19 mouse cellular contexts compared by ENCODE assay signal in the genomic region with DNA sequence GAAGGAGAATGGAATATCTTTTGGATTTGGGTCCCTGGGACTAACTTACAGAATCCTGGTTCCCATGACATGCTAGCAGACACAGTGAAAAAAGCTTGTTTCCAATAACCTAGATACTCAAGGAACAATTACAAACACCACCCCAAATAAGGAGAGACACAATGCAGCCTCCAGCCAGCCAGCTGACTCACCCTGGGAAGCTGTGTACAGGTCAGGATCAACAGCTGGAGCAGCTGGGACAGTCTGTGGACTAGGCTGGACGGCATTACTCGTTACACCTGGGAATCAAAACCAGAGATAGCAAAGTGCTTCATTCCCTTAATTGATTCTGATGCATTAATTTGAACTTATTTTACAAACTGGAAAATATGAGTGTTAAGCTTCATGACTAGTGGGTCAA. TPM values are rescaled to one million over a fixed set of nuclear protein-coding genes. Genes with fewer than 3 reads are reported as not detected.
"Had no signal": no experiment of that assay in that cellular context is flagged by ENCODE, and none has a peak within 500 bp of the region (broad histone marks: within the 10 kb centered on the region; RNA-seq: fewer than 3 reads in every experiment).

No protein-coding gene starts in this region.

- H3K4me2 ChIP-seq: limb, embryonic 13.5 days; neural tube, embryonic 12.5 days had no signal

- H3K27ac ChIP-seq: layer of hippocampus, adult 2 months; limb, embryonic 13.5 days; liver, embryonic 14.5 days; neural tube, embryonic 12.5 days had no signal

- H3K9me3 ChIP-seq: limb, embryonic 13.5 days; neural tube, embryonic 12.5 days had no signal

- H3K27me3 ChIP-seq: limb, embryonic 13.5 days; neural tube, embryonic 12.5 days had no signal

- H3K9ac ChIP-seq: limb, embryonic 13.5 days; liver, embryonic 14.5 days; neural tube, embryonic 12.5 days had no signal

- ATAC-seq: lung, postnatal 0 days had no signal

- H3K4me1 ChIP-seq: limb, embryonic 13.5 days; neural tube, embryonic 12.5 days had no signal

- DNase-seq: kidney, postnatal 10 days; kidney, postnatal 4 days; left cerebral cortex, postnatal 4 days; lung, adult 2 months; lung, postnatal 36 days; midbrain, embryonic 14.5 days; spleen, adult 18-20 months; thymus, adult 18-20 months; thymus, postnatal 14 days had no signal

- H3K4me3 ChIP-seq: layer of hippocampus, adult 2 months; limb, embryonic 13.5 days; neural tube, embryonic 12.5 days had no signal

RNA-seq across cellular contexts. Expression of a gene that starts 44.5 kb away (rescaled TPM):
- total RNA-seq: megakaryocyte progenitor cell, adult 5-6 weeks; neutrophil, adult 5-6 weeks had no signal
- polyA plus RNA-seq: liver, adult 2 months; lung, postnatal 0 days had no signal

RNA-seq across cellular contexts. Expression of a gene that starts 57.1 kb away (rescaled TPM):
- total RNA-seq: layer of hippocampus, adult 2 months; layer of hippocampus, postnatal 10 days; left cerebral cortex, postnatal 4 days; liver, adult 2 months; megakaryocyte progenitor cell, adult 5-6 weeks had no signal
- polyA plus RNA-seq: liver, adult 2 months; liver, embryonic 14.5 days; lung, adult 2 months; lung, postnatal 0 days; midbrain, embryonic 14.5 days; neural tube, embryonic 12.5 days; stomach, embryonic 14.5 days had no signal
